Mouse (Mus musculus) fibroblast of lung, adult 2 months (primary cell): ENCODE measurements at regions not wholly inside any gene's neighbourhood (a gene's known extent, or its start where the extent isn't known, plus 50 kb on each side); places are given as distances from the start of the nearest gene placed in this dataset.

Source experiments
- DNase-seq: peaks from one replicate; pipeline ENCODE4 v3.0.0-alpha.2; 2011; ENCODE audit warnings: low read depth

- DNase-seq, result no peak
Measured at GRCm38 (mm10) chr7:88954978-88955377, 449.0 kb downstream of the Tmem135 start.

- DNase-seq, result no peak
Measured at GRCm38 (mm10) chr7:88945338-88945737, 458.7 kb downstream of the Tmem135 start.

- DNase-seq, result no peak
Measured at GRCm38 (mm10) chr7:88944936-88945335, 459.1 kb downstream of the Tmem135 start.

- DNase-seq, result no peak
Measured at GRCm38 (mm10) chr7:88941246-88941910, 462.6 kb downstream of the Tmem135 start.

GRCm38 (mm10) chr7:88940196-88940595 is 463.8 kb downstream of the Tmem135 start:
- DNase-seq, result no peak

- DNase-seq, result no peak
Measured at GRCm38 (mm10) chr7:88928245-88928795, 475.7 kb downstream of the Tmem135 start.
